Mouse (Mus musculus): Measurements from ENCODE around the gene St7l. TPM values are rescaled to one million over a fixed set of nuclear protein-coding genes. Genes with fewer than 3 reads are reported as not detected.

Gene St7l
- polyA plus RNA-seq, 1 experiment from 2014 or later: 37.8 TPM

- WGBS: 33% methylated on average over 13 of the region's 13 CpGs
- no peak overlapping the region for H3K4me3 ChIP-seq (ENCODE audit: low read depth, low read length)
Measured at GRCm38 (mm10) chr3:104963331-104964276, 99.8 kb downstream of the St7l start.

GRCm38 (mm10) chr3:104965070-104965855 lies 101.5 kb downstream of the St7l start:
- WGBS: 62% methylated on average over 8 of the region's 8 CpGs
- Histone ChIP-seq H3K4me1 (ENCODE audit: control insufficient read depth, insufficient read depth, low read length) (peaks cover 3% of the 10 kb centered on the region; the same call in 1 of the 2 replicates), H3K9me3 (replicated peaks; ENCODE audit: control insufficient read depth, low read length) (no peaks in the 10 kb centered on the region), H3K4me2 (ENCODE audit: low read length) (no peak overlapping the region), H3K4me3 (ENCODE audit: low read depth, low read length) (no peak overlapping the region), H3K36me3 (ENCODE audit: control insufficient read depth, insufficient read depth, low read length) (no peaks in the 10 kb centered on the region), H3K27me3 (replicated peaks; ENCODE audit: control insufficient read depth, insufficient read depth, low read length) (peaks cover 44% of the 10 kb centered on the region), H3K27ac (ENCODE audit: low read depth, low read length) (no peak overlapping the region), H3K9ac (ENCODE audit: low read length) (no peak overlapping the region)
- ATAC-seq (no peak), DNase-seq (ENCODE audit: low spot score) (no peak)

More at GRCm38 (mm10) chr3:104963331-104964276, 99.8 kb downstream of the St7l start:
- no peaks in the 10 kb centered on the region for H3K36me3 ChIP-seq (ENCODE audit: control insufficient read depth, insufficient read depth, low read length)
- no peak overlapping the region for H3K9ac ChIP-seq (ENCODE audit: low read length)
- H3K4me1 ChIP-seq (ENCODE audit: control insufficient read depth, insufficient read depth, low read length): peaks cover 3% of the 10 kb centered on the region; the same call in 1 of the 2 replicates
- H3K27me3 ChIP-seq (replicated peaks; ENCODE audit: control insufficient read depth, insufficient read depth, low read length): peaks cover 53% of the 10 kb centered on the region
- H3K9me3 ChIP-seq (replicated peaks; ENCODE audit: control insufficient read depth, low read length): no peaks in the 10 kb centered on the region
- no peak for DNase-seq (ENCODE audit: low spot score)
- no peak overlapping the region for H3K27ac ChIP-seq (ENCODE audit: low read depth, low read length)
- no peak for ATAC-seq
- no peak overlapping the region for H3K4me2 ChIP-seq (ENCODE audit: low read length)

GRCm38 (mm10) chr3:104965991-104966554 lies 102.3 kb downstream of the St7l start:
- Histone ChIP-seq H3K4me3 (ENCODE audit: low read depth, low read length) (no peak overlapping the region), H3K9me3 (replicated peaks; ENCODE audit: control insufficient read depth, low read length) (no peaks in the 10 kb centered on the region), H3K4me2 (ENCODE audit: low read length) (no peak overlapping the region), H3K36me3 (ENCODE audit: control insufficient read depth, insufficient read depth, low read length) (no peaks in the 10 kb centered on the region), H3K4me1 (ENCODE audit: control insufficient read depth, insufficient read depth, low read length) (peaks cover 3% of the 10 kb centered on the region; the same call in 1 of the 2 replicates), H3K9ac (ENCODE audit: low read length) (no peak overlapping the region), H3K27me3 (replicated peaks; ENCODE audit: control insufficient read depth, insufficient read depth, low read length) (peaks cover 35% of the 10 kb centered on the region), H3K27ac (ENCODE audit: low read depth, low read length) (no peak overlapping the region)
- no peak for ATAC-seq
- WGBS: 78% methylated on average over 7 of the region's 7 CpGs
- DNase-seq (ENCODE audit: low spot score): no peak

- peak; percentile 67 for DNase-seq (ENCODE audit: low spot score)
Measured at GRCm38 (mm10) chr3:104967548-104968300, 103.9 kb downstream of the St7l start.

More at GRCm38 (mm10) chr3:104967548-104968300, 103.9 kb downstream of the St7l start:
- H3K9me3 ChIP-seq (replicated peaks; ENCODE audit: control insufficient read depth, low read length): no peaks in the 10 kb centered on the region
- H3K27me3 ChIP-seq (replicated peaks; ENCODE audit: control insufficient read depth, insufficient read depth, low read length): peaks cover 19% of the 10 kb centered on the region; the same call in 1 of the 2 replicates
- H3K36me3 ChIP-seq (ENCODE audit: control insufficient read depth, insufficient read depth, low read length): no peaks in the 10 kb centered on the region
- H3K4me2 ChIP-seq (ENCODE audit: low read length): peak overlapping the region; percentile 67
- H3K4me3 ChIP-seq (ENCODE audit: low read depth, low read length): peak overlapping the region; percentile 38
- ATAC-seq: peak; percentile 72
- no peak overlapping the region for H3K27ac ChIP-seq (ENCODE audit: low read depth, low read length)
- WGBS: under 1% methylated on average over 49 of the region's 49 CpGs
- H3K4me1 ChIP-seq (ENCODE audit: control insufficient read depth, insufficient read depth, low read length): no peaks in the 10 kb centered on the region
- H3K9ac ChIP-seq (ENCODE audit: low read length): peak overlapping the region; percentile 66

Other genes with a start within 250 kb of the St7l start
- 18.1 and 21.2 TPM in 2 replicates for gene Slc16a1, start 225.3 kb upstream of the St7l start, polyA plus RNA-seq (2014; fragmentation: Nextera tagmentation; extraction: Ambion mirVana)
- 0.62 and 0.69 TPM in 2 replicates for gene Ppm1j, start 82.9 kb upstream of the St7l start, polyA plus RNA-seq (2014; fragmentation: Nextera tagmentation; extraction: Ambion mirVana)
- 0.05 and 0.06 TPM in 2 replicates for gene Fam19a3, start 82.2 kb upstream of the St7l start, polyA plus RNA-seq (2014; fragmentation: Nextera tagmentation; extraction: Ambion mirVana)
- gene Rhoc, start 75.6 kb upstream of the St7l start, polyA plus RNA-seq (2014; fragmentation: Nextera tagmentation; extraction: Ambion mirVana): 53.3 and 62.4 TPM in 2 replicates
- gene Mov10, start 45.4 kb upstream of the St7l start, polyA plus RNA-seq (2014; fragmentation: Nextera tagmentation; extraction: Ambion mirVana): 4.7 and 4.9 TPM in 2 replicates
- 207 and 217 TPM in 2 replicates for gene Capza1, start 500 bp downstream of the St7l start, polyA plus RNA-seq (2014; fragmentation: Nextera tagmentation; extraction: Ambion mirVana)
- 0.38 and 0.83 TPM in 2 replicates for gene Wnt2b, start 97.9 kb downstream of the St7l start, polyA plus RNA-seq (2014; fragmentation: Nextera tagmentation; extraction: Ambion mirVana)
- gene Cttnbp2nl, start 189.1 kb downstream of the St7l start, polyA plus RNA-seq (2014; fragmentation: Nextera tagmentation; extraction: Ambion mirVana): 42.8 and 51.3 TPM in 2 replicates
- not detected in 2 replicates for gene 4930564D02Rik, start 202.8 kb downstream of the St7l start, polyA plus RNA-seq (2014; fragmentation: Nextera tagmentation; extraction: Ambion mirVana)